Mouse (Mus musculus) gastrocnemius, postnatal 36 days (tissue): ENCODE data around the gene P2ry6. TPM values are rescaled to one million over a fixed set of nuclear protein-coding genes. Genes with fewer than 3 reads are reported as not detected.

Experiments
- DNase-seq, 2 experiments: peaks; one replicate each; pipeline ENCODE4 v3.0.0; 2022
- intact Hi-C: fragments of 180-260 bp; cut with DNase I; formaldehyde crosslinking; loops from one replicate; pipeline ENCODE4 v1.15.1; 2025
- long read RNA-seq, 2 experiments: library from polyadenylated mRNA; stranded (forward); transcript quantifications; one replicate each; pipeline ENCODE4 v2.0.0; 2021
- total RNA-seq, 2 experiments: library from RNA; stranded (reverse); gene quantifications; 2 replicates each; pipeline ENCODE4 v1.2.3; 2021

Gene P2ry6
- total RNA-seq = 1 to 10 TPM; 1.1 TPM
- long read RNA-seq, experiment 1, partial matches to known transcripts = 0 of 1 reads
- long read RNA-seq, experiment 1, other reads (novel, unspliced or antisense) = 0 of 1 reads
- long read RNA-seq, experiment 2 = 0 reads

GRCm38 (mm10) chr7:100974135-100974903 lies at the start of gene P2ry6:
TSS of gene P2ry6 (minus strand) at chr7:100974649.
- intact Hi-C loops = loop anchor here (1.0 kb wide), 1 partner anchor 448 kb away; no protein-coding TSS in a partner anchor
- peak in 1 of 2 experiments; percentile 23 for DNase-seq

- intact Hi-C loops = no loop called here
Observed at GRCm38 (mm10) chr7:101017492-101017891, 43.0 kb upstream of the P2ry6 start.

GRCm38 (mm10) chr7:101017021-101017461 lies 42.6 kb upstream of the P2ry6 start:
- intact Hi-C loops = no loop called here
- peak; percentile 72 to 80 for DNase-seq

More at GRCm38 (mm10) chr7:101017492-101017891, 43.0 kb upstream of the P2ry6 start:
- no peak for DNase-seq

GRCm38 (mm10) chr7:101014985-101015384 lies 40.5 kb upstream of the P2ry6 start:
- no peak for DNase-seq
- intact Hi-C loops = no loop called here

- no peak for DNase-seq
- intact Hi-C loops = no loop called here
Observed at GRCm38 (mm10) chr7:101014041-101014440, 39.6 kb upstream of the P2ry6 start.

- intact Hi-C loops = loop anchor here (2.0 kb wide), 1 partner anchor 38 kb away; no protein-coding TSS in a partner anchor
- DNase-seq = no peak
Observed at GRCm38 (mm10) chr7:101012541-101012940, 38.1 kb upstream of the P2ry6 start, which contains the start of gene P2ry2. TSS of gene P2ry2 (minus strand) at chr7:101012866.

GRCm38 (mm10) chr7:101011681-101012367 lies 37.4 kb upstream of the P2ry6 start:
- DNase-seq = peak; percentile 73
- intact Hi-C loops = loop anchor here (1.0 to 2.0 kb wide), 2 partner anchors 21 to 39 kb away; no protein-coding TSS in a partner anchor

- DNase-seq = no peak
- intact Hi-C loops = loop anchor here (1.0 kb wide), 1 partner anchor 19 kb away; no protein-coding TSS in a partner anchor
Observed at GRCm38 (mm10) chr7:101010741-101011140, 36.3 kb upstream of the P2ry6 start.

GRCm38 (mm10) chr7:101006201-101006600 lies 31.8 kb upstream of the P2ry6 start:
- DNase-seq = no peak
- intact Hi-C loops = no loop called here

GRCm38 (mm10) chr7:101005119-101005518 lies 30.7 kb upstream of the P2ry6 start:
- no peak for DNase-seq
- intact Hi-C loops = no loop called here

GRCm38 (mm10) chr7:101003442-101004326 lies 29.2 kb upstream of the P2ry6 start:
- intact Hi-C loops = no loop called here
- DNase-seq = no peak

- intact Hi-C loops = no loop called here
- DNase-seq = peak in 1 of 2 experiments; percentile 70
Observed at GRCm38 (mm10) chr7:101002274-101002673, 27.8 kb upstream of the P2ry6 start.

- no peak for DNase-seq
- intact Hi-C loops = no loop called here
Observed at GRCm38 (mm10) chr7:100999623-101000022, 25.2 kb upstream of the P2ry6 start.

GRCm38 (mm10) chr7:100998578-100998960 lies 24.1 kb upstream of the P2ry6 start:
- DNase-seq = no peak
- intact Hi-C loops = no loop called here

GRCm38 (mm10) chr7:100997951-100998577 lies 23.6 kb upstream of the P2ry6 start:
- no peak for DNase-seq
- intact Hi-C loops = no loop called here

GRCm38 (mm10) chr7:100997215-100997614 lies 22.8 kb upstream of the P2ry6 start:
- intact Hi-C loops = no loop called here
- DNase-seq = no peak

- DNase-seq = no peak
- intact Hi-C loops = no loop called here
Observed at GRCm38 (mm10) chr7:100995951-100996350, 21.5 kb upstream of the P2ry6 start.

- DNase-seq = no peak
- intact Hi-C loops = no loop called here
Observed at GRCm38 (mm10) chr7:100995260-100995864, 20.9 kb upstream of the P2ry6 start.

GRCm38 (mm10) chr7:100993166-100993565 lies 18.7 kb upstream of the P2ry6 start:
- intact Hi-C loops = no loop called here
- peak; percentile 64 to 79 for DNase-seq
